Mouse (Mus musculus) layer of hippocampus, adult 18-20 months (tissue): ENCODE measurements around the gene E430018J23Rik. TPM values are rescaled to one million over a fixed set of nuclear protein-coding genes. Genes with fewer than 3 reads are reported as not detected.
A peak's percentile ranks its signal among the peaks of the same experiment; 100 is the strongest.
"Not testable (repeated sequence)": the region's sequence is repeated elsewhere in the genome, so short reads cannot be mapped to it uniquely, and the experiment has no call there.

Source experiments
- DNase-seq, 2 experiments: peaks; one replicate each; pipeline ENCODE4 v3.0.0; 2022; ENCODE audit warnings: low spot score in 2 of 2
- long read RNA-seq: library from polyadenylated mRNA; stranded (forward); transcript quantifications from one replicate; pipeline ENCODE4 v2.0.0, GENCODE M21; 2021
- total RNA-seq, 2 experiments: library from RNA; stranded (reverse); gene quantifications; 2 replicates each; pipeline ENCODE4 v1.2.3; 2021

Gene E430018J23Rik
- total RNA-seq, result 1 to 10 TPM; 6.0 to 7.9 TPM
- long read RNA-seq, result 0 reads

DNA sequence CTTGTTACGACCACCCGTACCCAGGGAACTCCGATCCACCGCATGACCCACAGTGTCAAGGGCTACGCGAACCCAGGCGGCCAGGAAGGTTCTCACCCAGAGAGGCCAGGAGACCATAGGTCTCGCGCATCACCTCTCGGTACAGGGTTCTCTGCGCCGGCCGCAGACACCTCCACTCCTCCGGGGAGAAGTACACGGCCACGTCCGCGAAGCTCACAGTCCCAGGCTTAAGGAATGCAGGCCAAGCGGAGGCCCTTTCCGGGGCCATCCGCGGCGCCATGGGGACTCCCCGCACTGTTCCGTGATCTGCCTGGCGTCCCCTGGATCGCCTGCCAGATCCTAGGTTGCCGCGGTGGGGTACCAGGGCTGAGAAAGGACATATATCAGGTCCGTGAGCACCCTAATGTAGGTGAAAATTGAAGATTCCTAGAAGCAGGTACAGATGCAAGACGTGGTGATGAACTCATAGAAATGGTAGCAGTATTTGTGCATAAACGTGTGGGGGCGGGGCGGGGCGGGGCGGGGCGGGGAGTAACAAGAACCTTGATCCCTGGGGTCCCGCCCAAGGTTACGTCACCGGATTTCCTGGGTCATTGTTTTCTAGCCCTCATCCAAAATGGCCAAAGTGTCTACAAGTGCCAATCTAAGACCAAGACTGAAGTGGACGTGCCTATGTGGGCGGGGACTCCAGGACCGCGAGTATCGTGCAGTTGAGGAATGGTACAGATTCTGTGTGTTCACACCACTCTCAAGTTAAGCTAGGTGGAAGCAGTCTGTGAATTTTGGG lies at the start of gene E430018J23Rik:
Gene E430018J23Rik, minus strand, starts transcription at position 473 of the 787 bp plus-strand sequence.
- peak; percentile 91 to 99 for DNase-seq

DNA sequence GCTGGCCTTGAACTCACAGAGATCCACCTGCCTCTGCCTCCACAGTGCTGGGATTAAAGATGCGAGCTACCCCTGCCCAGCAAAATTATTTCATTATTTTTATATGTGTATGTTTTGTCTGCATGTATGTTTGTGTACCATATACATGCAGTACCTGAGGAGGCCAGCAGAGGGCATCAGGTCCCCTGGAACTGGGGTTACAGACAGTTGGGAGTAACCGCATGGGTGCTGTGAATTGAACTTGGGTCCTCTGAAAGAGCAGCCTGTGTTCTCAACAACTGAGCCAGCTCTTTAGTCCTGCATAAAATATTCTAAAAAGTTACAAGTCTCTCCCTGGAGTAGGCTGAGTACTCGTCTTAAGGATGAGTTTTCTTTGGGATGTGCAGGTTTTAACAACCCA lies 44.3 kb upstream of the E430018J23Rik start:
- no peak for DNase-seq

DNA sequence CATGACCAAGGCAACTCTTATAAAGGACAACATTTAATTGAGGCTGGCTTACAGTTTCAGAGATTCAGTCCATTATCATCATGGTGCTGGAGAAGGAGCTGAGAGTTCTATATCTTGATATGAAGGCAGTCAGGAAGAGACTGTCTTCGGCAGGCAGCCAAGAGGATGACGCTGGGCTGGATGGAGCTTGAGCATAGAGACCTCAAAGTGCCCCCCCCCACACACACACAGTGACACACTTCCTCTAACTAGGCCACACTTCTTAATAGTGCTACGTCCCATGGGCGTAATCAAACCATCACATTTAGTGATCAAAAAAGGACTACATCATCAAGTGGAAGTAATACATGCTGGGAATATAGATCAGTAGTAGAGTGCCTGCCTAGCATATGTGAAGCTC lies 41.8 kb upstream of the E430018J23Rik start:
- DNase-seq, result no peak

DNA sequence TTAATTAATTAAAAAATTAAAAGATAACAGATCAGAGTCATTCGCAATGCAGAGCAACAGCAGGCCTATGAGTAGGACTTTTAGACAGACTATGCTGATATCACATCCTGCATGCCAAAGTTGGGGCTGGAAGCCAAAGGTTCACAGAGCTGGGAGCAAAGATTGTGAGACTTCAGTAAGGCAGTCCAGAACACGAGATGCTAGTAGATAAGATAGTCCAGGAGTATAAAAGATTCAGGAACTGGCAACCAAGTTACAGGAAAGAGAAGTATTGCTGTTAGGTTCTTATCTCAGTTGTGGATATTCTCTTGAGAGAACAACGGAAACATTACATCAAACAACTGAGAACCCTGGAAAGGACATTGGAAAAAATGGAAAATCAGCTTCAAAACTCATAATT lies 32.9 kb upstream of the E430018J23Rik start:
- no peak for DNase-seq

DNA sequence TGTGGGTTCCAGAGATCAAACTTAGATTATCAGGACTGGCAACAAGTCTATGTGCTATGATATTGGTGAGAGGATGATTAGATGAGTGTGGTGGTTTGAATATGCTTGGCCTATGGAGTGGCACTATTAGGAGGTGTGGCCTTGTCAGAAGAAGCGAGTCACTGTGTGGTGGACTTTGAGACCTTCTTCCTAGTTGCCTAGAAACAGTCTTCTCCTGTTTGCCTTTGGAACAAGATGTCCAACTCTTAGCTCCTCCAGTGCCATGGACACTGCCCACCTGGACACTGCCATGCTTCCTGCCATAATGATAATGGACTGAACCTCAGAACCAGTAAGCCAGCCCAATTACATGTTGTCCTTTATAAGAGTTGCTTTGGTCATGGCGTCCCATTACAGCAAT lies 32.5 kb upstream of the E430018J23Rik start:
- no peak for DNase-seq

DNA sequence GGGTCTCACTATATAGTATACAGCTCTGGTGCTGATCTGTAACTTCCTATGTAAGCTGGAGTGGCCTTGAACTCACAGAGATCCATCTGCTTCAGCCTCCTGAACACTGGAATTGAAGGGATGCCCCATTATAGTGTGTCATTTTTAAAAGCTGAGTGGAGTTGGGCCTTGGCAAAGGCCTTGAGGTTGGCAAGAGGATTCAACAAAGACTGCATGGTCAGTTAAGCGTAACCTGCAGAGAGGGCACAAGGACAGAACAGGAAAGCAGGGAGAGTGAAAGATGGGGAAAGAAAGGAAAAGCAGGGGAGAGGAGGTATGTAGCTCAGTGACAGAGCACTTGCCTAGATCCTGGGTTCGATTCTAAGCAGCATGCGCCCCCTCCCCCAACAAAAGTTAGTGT lies 31.9 kb upstream of the E430018J23Rik start:
- no peak for DNase-seq

DNA sequence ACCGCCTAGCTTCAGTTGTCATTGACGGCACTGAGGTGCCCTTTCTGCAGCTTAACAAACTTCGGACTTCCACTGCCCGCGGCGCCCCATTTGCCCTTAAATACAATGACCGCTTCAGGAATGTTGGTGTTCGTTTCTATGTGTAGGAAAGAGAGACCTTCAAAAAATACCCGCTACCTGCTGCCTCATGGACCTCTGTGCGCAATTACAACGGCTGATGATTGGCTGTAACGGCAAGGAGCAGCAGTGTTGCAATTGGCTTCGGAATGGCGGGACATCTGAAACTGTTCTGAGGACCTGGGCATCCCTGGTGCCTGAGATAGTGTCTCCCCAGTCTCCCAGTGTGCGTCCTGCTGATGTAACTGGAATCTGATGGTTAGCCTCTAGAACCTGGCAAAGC lies 28.8 kb upstream of the E430018J23Rik start:
- DNase-seq, result peak; percentile 11 to 55

DNA sequence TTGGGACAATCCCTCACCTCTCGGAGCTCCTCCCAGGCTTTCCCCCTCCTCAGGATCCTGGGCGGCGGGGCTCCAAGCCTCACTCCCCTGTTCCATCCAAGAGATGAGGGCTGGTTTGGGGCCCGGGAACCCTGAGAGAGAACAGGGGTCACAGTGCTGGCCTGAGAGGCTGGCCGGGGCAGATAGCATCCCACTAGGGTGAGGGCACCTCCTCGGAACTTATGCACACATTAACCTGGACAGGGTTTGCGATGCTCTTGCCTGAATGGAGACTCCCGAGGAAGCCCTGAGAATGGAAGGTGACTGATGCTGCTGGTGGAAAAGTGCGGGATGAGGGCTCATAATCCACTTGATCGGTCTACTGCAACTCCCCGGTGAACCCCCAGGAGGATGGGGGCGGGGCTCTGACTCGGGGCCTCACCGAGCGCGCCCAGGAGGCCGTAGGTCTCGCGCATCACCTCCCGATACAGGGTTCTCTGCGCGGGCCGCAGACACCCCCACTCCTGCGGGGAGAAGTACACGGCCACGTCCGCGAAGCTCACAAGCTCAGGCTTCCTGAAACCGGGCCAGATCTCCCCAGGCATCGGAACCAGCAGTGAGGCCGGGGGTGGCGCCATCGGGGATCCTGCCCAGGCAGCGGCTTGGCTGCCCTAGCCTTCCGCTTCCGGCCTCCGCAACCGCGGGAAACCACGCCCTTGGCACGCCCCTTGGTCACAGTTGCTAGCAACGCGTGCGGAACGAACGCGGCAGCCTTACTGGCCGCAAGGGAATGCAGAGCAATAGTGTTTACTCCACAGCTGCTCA lies 28.2 kb upstream of the E430018J23Rik start, which contains the start of gene Zfp688:
Gene Zfp688, minus strand, starts transcription at position 681 of the 804 bp plus-strand sequence.
- DNase-seq, result peak; percentile 87 to 94

DNA sequence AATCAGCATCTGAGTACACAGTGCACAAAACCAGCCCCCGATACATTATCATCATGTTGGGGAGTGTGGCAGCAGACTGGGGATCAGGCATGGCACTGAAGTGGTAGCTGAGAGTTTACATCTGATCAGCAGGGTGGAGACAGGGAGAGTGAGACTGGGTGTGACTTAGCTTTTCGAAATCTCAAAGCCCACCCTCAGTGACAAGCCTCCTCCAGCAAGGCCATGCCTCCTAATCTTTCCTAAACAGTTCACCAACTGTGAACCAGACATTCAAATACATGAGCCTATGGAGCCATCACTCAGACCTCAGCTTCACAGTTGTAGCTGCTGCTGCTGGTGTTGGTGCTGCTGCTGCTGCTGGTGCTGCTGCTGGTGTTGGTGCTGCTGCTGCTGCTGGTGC lies 18.0 kb upstream of the E430018J23Rik start:
- no peak for DNase-seq

DNA sequence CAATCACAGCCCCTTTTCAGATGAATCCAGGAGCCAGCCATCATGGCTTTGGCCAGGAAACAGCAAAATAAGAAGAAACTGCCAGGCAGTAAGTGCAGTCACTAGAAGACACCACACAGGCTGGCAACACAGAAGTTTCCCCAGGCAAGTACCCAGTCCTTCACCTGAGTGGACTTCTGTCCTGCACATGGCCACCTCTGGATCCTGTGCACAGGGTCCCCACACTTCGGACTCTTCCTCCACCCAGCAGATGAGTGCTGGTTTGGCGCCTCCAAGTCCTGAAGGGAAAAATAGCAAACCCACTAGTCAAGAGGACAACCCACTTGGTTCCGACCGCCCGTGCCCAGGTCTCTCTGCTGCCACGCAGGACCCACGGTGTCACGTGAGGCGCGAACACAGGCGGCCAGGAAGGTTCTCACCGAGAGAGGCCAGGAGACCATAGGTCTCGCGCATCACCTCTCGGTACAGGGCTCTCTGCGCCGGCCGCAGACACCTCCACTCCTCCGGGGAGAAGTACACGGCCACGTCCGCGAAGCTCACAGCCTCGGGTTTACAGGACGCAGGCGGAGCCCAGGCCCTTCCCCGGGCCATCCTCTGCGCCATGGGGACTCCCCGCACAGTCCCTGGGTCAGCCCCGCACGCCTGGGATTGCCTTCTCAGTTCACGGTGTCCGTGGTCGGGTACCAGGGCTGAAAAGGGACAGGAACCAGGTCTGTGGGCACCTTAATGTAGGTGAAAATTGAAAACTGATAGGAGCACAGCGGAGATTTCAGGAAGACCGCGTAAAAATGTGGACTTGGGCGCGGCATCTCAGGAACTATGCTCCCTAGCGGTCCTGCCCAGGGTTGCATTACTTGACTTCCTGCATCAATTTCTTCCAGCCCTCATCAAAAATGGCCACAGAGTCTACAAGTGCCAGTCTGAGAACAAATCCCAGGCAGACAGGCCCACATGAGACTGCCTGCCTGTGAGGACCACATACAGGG lies 12.9 kb upstream of the E430018J23Rik start, which contains the start of gene Zfp764:
Gene Zfp764, minus strand, starts transcription at position 821 of the 986 bp plus-strand sequence.
- DNase-seq, result peak; percentile 68 to 92

DNA sequence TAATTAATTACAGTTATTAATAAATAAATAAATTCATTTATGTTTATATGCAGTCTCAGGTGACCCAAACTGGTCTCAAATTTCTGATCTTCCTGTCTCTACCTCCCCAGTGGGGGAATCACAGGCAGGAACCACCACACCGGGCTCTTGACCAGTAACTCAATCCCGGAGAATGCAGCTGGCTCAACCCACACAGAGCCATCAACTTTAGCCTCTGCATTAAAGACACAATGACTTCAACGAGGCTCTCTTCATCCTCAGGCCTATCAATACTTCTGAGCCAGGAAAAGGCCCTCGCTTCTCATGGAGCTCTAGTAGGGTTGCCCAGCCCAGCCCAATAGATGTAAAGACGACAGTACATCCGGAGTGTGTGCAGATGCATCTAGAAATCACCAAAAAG lies 10.7 kb upstream of the E430018J23Rik start:
- not testable (repeated sequence) for DNase-seq

DNA sequence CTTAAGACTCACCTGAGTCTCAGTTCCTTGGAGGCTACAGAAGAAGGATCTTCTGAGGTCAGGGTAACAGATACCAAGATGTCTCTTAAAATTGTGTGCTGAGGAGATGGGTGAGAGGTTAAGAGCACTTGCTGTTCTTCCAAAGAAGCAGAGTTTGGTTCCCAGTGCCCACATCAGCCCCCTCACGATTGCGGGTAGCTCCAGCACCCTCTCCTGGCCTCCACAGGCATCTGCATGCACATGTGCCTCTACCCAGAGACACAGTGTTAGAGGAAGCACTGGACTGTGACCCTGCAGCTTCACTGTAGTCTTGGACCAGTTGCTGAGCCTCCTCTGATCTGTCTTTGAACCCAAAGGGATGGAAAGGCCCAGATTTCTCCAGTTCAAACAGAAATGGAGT lies 9.6 kb upstream of the E430018J23Rik start:
- no peak for DNase-seq

DNA sequence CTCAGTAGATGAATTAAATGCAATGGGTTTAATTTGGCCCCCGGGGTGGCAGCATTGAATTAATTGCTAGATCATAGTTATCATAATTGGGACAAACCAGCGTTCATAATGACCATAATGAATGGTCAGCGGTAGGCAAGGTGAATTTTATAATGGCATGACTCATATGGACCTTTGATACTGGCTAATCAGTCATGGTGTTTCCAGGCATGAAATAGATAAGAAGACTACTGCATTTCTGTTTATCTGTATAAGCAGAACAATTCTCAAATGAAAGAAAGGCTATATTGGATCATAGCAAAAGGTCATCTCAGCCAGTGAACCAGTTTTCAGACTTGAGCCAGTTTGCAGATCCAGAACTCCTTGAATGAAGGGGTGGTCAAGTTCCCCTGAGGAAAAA lies 6.9 kb upstream of the E430018J23Rik start:
- no peak for DNase-seq

DNA sequence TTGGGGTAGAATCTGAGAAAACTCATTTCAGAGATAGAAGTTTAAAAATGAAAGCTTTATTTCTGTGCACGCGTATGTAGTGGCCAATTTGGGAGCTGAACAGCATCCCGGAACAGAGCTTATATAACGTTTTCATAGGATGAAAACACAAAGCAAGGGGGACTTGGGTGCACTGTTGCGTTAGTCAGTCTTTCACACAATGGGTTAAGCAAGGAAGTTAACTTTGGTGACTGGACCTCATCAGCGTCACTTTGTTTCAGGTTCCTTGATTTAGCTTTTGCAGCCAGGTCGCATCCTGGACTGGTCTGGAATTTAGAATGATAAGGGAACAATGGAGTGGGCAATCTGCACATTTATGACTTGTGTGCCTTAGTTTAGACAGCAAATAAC lies 510 bp upstream of the E430018J23Rik start:
- no peak for DNase-seq

DNA sequence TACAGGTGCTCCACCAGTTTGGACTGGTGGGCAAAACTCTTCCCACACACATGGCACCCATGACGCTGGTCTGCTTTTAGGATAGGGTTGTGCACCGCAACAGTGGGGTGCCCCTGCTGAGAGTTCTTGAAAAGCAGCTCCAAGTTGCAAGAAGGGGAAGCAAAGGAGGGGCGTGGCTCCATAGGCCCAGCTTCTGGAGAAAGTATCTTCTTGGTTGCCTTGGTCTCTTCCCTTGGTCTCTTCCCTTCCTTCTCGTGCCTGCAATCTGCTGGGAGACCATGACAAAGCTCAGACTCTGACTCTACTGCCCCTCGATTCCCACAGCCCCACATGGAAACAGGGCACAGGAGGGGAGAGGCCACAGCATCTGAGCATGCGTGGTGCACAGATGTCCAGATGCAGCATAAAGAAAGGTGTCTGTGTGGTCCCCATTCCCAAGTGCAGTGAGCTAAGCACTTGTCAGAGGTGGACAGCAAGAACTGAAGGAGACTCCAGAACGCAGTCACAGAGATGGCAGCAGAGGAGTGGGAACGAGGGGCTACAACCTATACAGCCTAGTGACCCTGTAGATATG lies 1.1 kb downstream of the E430018J23Rik start:
- no peak for DNase-seq

DNA sequence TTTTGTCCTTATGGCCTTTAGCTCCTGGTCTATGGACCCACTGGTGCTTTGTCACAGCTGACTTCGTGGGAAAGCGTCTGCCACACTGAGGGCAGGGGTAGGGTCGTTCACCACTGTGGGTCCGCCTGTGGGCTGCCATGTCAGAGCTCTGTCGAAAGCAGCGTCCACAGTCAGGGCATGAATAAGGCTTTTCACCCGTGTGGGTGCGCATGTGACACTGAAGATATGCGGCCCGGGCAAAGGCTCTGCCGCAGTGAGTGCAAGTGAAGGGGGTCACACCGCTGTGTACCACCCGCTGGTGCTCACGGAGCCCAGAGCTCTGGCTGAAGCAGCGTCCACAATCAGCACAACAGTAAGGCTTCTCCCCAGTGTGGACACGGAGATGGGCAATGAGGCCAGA lies 1.9 kb downstream of the E430018J23Rik start:
- no peak for DNase-seq

DNA sequence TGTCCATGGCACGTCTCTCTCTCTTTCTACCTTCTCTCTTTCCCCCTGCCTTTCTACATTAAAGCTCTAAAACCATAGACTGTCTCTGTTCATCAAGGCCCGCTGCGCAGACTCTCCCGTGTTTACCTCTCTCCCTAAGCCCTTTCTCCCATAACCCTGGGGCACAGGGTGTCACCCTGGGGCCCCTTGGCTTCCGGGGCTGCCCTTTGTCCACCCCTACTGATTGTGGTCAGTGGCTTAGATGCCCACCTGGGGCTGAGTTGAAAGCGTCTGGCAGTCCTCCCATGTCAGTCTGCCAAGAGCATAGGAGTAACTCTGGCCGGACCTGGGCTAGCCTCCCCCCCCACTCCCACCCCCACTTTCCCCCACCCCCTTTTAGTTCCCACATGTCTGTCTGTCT lies 3.1 kb downstream of the E430018J23Rik start:
- DNase-seq, result no peak

DNA sequence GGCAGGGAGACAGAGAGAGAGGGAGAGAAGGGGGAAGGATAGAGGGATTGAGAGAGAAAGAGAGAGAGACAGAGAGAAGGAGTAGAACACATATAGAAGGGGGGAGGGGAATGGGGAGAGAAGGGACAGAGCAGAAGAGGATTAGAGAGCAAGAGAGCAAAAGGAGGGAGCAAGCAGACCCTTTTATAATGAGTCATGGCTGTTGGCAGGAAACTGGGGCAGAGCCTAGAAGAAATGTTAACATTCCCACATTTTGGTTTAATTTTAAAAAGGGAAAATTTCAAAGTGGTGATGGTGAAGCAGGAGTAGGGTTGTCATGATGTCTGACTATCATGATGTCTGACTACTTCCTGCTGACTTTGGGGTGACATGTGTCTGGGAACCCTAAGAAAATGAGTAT lies 5.2 kb downstream of the E430018J23Rik start:
- not testable (repeated sequence) for DNase-seq

DNA sequence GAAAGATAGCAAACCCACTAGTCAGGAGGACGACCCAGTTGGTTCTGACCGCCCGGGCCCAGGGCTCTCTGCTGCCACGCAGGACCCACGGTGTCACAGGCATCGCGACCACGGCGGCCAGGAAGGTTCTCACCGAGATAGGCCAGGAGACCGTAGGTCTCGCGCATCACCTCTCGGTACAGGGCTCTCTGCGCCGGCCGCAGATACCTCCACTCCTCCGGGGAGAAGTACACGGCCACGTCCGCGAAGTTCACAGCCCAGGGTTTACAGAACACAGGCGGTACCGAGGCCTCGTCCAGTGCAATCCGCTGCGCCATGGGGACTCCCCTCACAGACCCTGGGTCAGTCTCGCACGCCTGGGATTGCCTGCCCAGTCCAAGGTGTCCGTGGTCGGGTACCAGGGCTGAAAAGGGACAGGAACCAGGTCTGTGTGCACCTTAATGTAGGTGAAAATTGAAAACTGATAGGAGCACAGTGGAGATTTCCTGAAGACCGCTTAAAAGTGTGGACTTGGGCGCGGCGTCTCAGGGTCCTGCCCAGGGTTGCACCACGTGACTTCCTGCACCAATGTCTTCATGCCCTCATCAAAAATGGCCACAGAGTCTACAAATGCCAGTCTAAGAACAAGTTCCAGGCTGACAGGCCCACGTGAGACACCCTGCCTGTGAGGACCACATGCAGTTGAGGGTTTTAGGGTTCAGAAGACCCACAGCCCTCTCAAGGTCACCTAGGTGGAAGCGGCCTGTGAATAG lies 6.6 kb downstream of the E430018J23Rik start, which contains the start of gene 9130019O22Rik:
Gene 9130019O22Rik, minus strand, starts transcription at position 526 of the 752 bp plus-strand sequence.
- peak; percentile 72 to 97 for DNase-seq

DNA sequence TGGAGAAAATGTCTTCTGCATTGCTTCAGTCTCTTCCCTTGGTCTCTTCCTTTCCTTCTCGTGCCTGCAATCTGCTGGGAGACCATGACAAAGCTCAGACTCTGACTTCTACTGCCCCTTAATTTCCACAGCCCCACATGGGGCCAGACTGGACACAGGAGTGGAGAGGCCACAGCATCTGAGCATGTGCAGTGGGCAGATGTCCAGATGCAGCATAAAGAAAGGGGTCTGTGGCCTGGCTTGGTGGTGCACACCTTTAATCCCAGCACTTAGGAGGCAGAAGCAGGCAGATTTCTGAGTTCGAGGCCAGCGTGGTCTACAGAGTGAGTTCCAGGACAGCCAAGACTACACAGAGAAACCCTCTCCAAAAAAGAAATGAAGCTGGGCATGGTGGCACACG lies 7.9 kb downstream of the E430018J23Rik start:
- DNase-seq, result not testable (repeated sequence)
